Mouse (Mus musculus): Measurements from ENCODE around the gene Wwp2. TPM values are rescaled to one million over a fixed set of nuclear protein-coding genes. Genes with fewer than 3 reads are reported as not detected.
A peak's percentile ranks its signal among the peaks of the same experiment; 100 is the strongest.

The Wwp2 gene
- polyA plus RNA-seq (2012; ENCODE audit: insufficient read depth, insufficient read length, low replicate concordance, missing spikeins), result 146 TPM in 1 of 2 replicates, not detected in the other

GRCm38 (mm10) chr8:107435962-107436831, at the start of gene Wwp2:
Gene Wwp2, plus strand, starts transcription at chr8:107436365.
- WGBS, result under 1% methylated on average over 65 of the region's 81 CpGs
- Histone ChIP-seq H3K4me1 (ENCODE audit: control insufficient read depth, insufficient read depth, low read length) (peaks cover 7% of the 10 kb centered on the region), H3K27ac (ENCODE audit: insufficient read depth, low read depth, low read length) (peak within 1 kb of the TSS; percentile 6; the same call in 1 of the 2 replicates), H3K4me3 (ENCODE audit: insufficient read depth, low read depth, low read length) (peak within 1 kb of the TSS; percentile 99)
- TF ChIP-seq CTCF (IDR thresholded peaks at IDR 0.05; ENCODE audit: insufficient read depth, low read depth, low read length) (no peak), POLR2A (IDR thresholded peaks at IDR 0.05; ENCODE audit: insufficient read depth, low read depth, low read length) (peak; percentile 68)

- 22% methylated on average over 3 of the region's 3 CpGs for WGBS
- Histone ChIP-seq H3K4me3 (ENCODE audit: insufficient read depth, low read depth, low read length) (no peak overlapping the region), H3K27ac (ENCODE audit: insufficient read depth, low read depth, low read length) (no peak overlapping the region), H3K4me1 (ENCODE audit: control insufficient read depth, insufficient read depth, low read length) (peaks cover 4% of the 10 kb centered on the region; the same call in 1 of the 2 replicates)
- TF ChIP-seq POLR2A (IDR thresholded peaks at IDR 0.05; ENCODE audit: insufficient read depth, low read depth, low read length), result no peak
- no peak for TF ChIP-seq CTCF (IDR thresholded peaks at IDR 0.05; ENCODE audit: insufficient read depth, low read depth, low read length)
Measured at GRCm38 (mm10) chr8:107386642-107387041, 49.5 kb upstream of the Wwp2 start.

- Histone ChIP-seq H3K4me3 (ENCODE audit: insufficient read depth, low read depth, low read length) (no peak overlapping the region), H3K4me1 (ENCODE audit: control insufficient read depth, insufficient read depth, low read length) (peaks cover 4% of the 10 kb centered on the region; the same call in 1 of the 2 replicates), H3K27ac (ENCODE audit: insufficient read depth, low read depth, low read length) (no peak overlapping the region)
- TF ChIP-seq CTCF (IDR thresholded peaks at IDR 0.05; ENCODE audit: insufficient read depth, low read depth, low read length) (no peak), POLR2A (IDR thresholded peaks at IDR 0.05; ENCODE audit: insufficient read depth, low read depth, low read length) (no peak)
- WGBS, result 54% methylated on average over 5 of the region's 5 CpGs
Measured at GRCm38 (mm10) chr8:107387861-107388260, 48.3 kb upstream of the Wwp2 start.

- 25% methylated on average over 8 of the region's 8 CpGs for WGBS
- Histone ChIP-seq H3K4me1 (ENCODE audit: control insufficient read depth, insufficient read depth, low read length) (peaks cover 4% of the 10 kb centered on the region; the same call in 1 of the 2 replicates), H3K4me3 (ENCODE audit: insufficient read depth, low read depth, low read length) (no peak overlapping the region), H3K27ac (ENCODE audit: insufficient read depth, low read depth, low read length) (no peak overlapping the region)
- no peak for TF ChIP-seq POLR2A (IDR thresholded peaks at IDR 0.05; ENCODE audit: insufficient read depth, low read depth, low read length)
Measured at GRCm38 (mm10) chr8:107389557-107389956, 46.6 kb upstream of the Wwp2 start.

GRCm38 (mm10) chr8:107390476-107391135, 45.6 kb upstream of the Wwp2 start:
- no peak for TF ChIP-seq POLR2A (IDR thresholded peaks at IDR 0.05; ENCODE audit: insufficient read depth, low read depth, low read length)
- no peak for TF ChIP-seq CTCF (IDR thresholded peaks at IDR 0.05; ENCODE audit: insufficient read depth, low read depth, low read length)
- H3K4me1 ChIP-seq (ENCODE audit: control insufficient read depth, insufficient read depth, low read length), result peaks cover 4% of the 10 kb centered on the region; the same call in 1 of the 2 replicates
- WGBS, result 92% methylated on average over 16 of the region's 16 CpGs
- H3K4me3 ChIP-seq (ENCODE audit: insufficient read depth, low read depth, low read length), result no peak overlapping the region
- H3K27ac ChIP-seq (ENCODE audit: insufficient read depth, low read depth, low read length), result no peak overlapping the region

- Histone ChIP-seq H3K27ac (ENCODE audit: insufficient read depth, low read depth, low read length) (no peak overlapping the region), H3K4me1 (ENCODE audit: control insufficient read depth, insufficient read depth, low read length) (peaks cover 4% of the 10 kb centered on the region; the same call in 1 of the 2 replicates), H3K4me3 (ENCODE audit: insufficient read depth, low read depth, low read length) (no peak overlapping the region)
- 75% methylated on average over 4 of the region's 4 CpGs for WGBS
- TF ChIP-seq CTCF (IDR thresholded peaks at IDR 0.05; ENCODE audit: insufficient read depth, low read depth, low read length), result no peak
- no peak for TF ChIP-seq POLR2A (IDR thresholded peaks at IDR 0.05; ENCODE audit: insufficient read depth, low read depth, low read length)
Measured at GRCm38 (mm10) chr8:107391136-107391516, 45.0 kb upstream of the Wwp2 start.

- Histone ChIP-seq H3K27ac (ENCODE audit: insufficient read depth, low read depth, low read length) (no peak overlapping the region), H3K4me1 (ENCODE audit: control insufficient read depth, insufficient read depth, low read length) (0 out of 2 replicates have a peak, but pooled peaks cover 3% of the 10 kb centered on the region), H3K4me3 (ENCODE audit: insufficient read depth, low read depth, low read length) (no peak overlapping the region)
- TF ChIP-seq CTCF (IDR thresholded peaks at IDR 0.05; ENCODE audit: insufficient read depth, low read depth, low read length) (no peak), POLR2A (IDR thresholded peaks at IDR 0.05; ENCODE audit: insufficient read depth, low read depth, low read length) (no peak)
Measured at GRCm38 (mm10) chr8:107395397-107395796, 40.8 kb upstream of the Wwp2 start.

- WGBS, result 86% methylated on average over 10 of the region's 10 CpGs
- H3K27ac ChIP-seq (ENCODE audit: insufficient read depth, low read depth, low read length), result no peak overlapping the region
- 0 out of 2 replicates have a peak, but pooled peaks cover 3% of the 10 kb centered on the region for H3K4me1 ChIP-seq (ENCODE audit: control insufficient read depth, insufficient read depth, low read length)
- TF ChIP-seq POLR2A (IDR thresholded peaks at IDR 0.05; ENCODE audit: insufficient read depth, low read depth, low read length) (no peak), CTCF (IDR thresholded peaks at IDR 0.05; ENCODE audit: insufficient read depth, low read depth, low read length) (no peak)
- H3K4me3 ChIP-seq (ENCODE audit: insufficient read depth, low read depth, low read length), result no peak overlapping the region
Measured at GRCm38 (mm10) chr8:107396106-107396670, 40.0 kb upstream of the Wwp2 start.
